Mouse (Mus musculus) hindbrain, embryonic 13.5 days (tissue): Measurements from ENCODE around the gene Ric8b. TPM values are rescaled to one million over a fixed set of nuclear protein-coding genes. Genes with fewer than 3 reads are reported as not detected.

ENCODE experiments used
- ATAC-seq: fragments of 200-750 bp; cut with Nextera tagmentation; 2 replicates; pipeline ENCODE4 v1.8.0; 2017; ENCODE audit warnings: moderate TSS enrichment; ENCODE audit not compliant: low FRiP score
- H3K27ac ChIP-seq: fragments of 300-500 bp; sonication (generic); 2 replicates; pipeline ENCODE4 v1.5.1; 2015; ENCODE audit warnings: inconsistent platforms, mild to moderate bottlenecking, moderate library complexity
- H3K27me3 ChIP-seq: fragments of 300-500 bp; sonication (generic); 2 replicates; pipeline ENCODE4 v1.6.1; 2015; ENCODE audit warnings: mild to moderate bottlenecking, inconsistent platforms
- H3K36me3 ChIP-seq: fragments of 300-500 bp; sonication (generic); 2 replicates; pipeline ENCODE4 v1.6.1; 2015; ENCODE audit warnings: mild to moderate bottlenecking, inconsistent platforms
- H3K4me1 ChIP-seq: fragments of 300-500 bp; sonication (generic); replicated peaks from 2 replicates; pipeline ENCODE4 v1.6.1; 2015; ENCODE audit warnings: inconsistent platforms
- H3K4me2 ChIP-seq: fragments of 300-500 bp; sonication (generic); 2 replicates; pipeline ENCODE4 v1.6.1; 2015; ENCODE audit warnings: inconsistent platforms, mild to moderate bottlenecking, moderate library complexity
- H3K4me3 ChIP-seq: fragments of 300-500 bp; sonication (generic); 2 replicates; pipeline ENCODE4 v1.5.1; 2015; ENCODE audit warnings: mild to moderate bottlenecking, inconsistent platforms
- H3K9ac ChIP-seq: fragments of 300-500 bp; sonication (generic); 2 replicates; pipeline ENCODE4 v1.6.1; 2015; ENCODE audit warnings: mild to moderate bottlenecking, inconsistent platforms
- H3K9me3 ChIP-seq: fragments of 300-500 bp; sonication (generic); 2 replicates; pipeline ENCODE4 v1.6.1; 2016; ENCODE audit warnings: inconsistent platforms
- WGBS: fragments of 180-500 bp; shearing (Covaris S2); methylation state at CpG from one replicate; pipeline ENCODE4 v1.1.7; 2015; 5-methylcytosine and 5-hydroxymethylcytosine counted together
- polyA plus RNA-seq: library from polyadenylated mRNA; unstranded; fragments of >200 nt; fragmentation: Nextera tagmentation; extraction: Ambion mirVana; gene quantifications from 2 replicates; pipeline ENCODE4 v1.2.1, GENCODE M21; 2015

The Ric8b gene
- polyA plus RNA-seq, 1 experiment from 2014 or later, result 49.6 TPM

GRCm38 (mm10) chr10:85022647-85023312, 105.4 kb downstream of the Ric8b start:
- no peak overlapping the region for H3K4me3 ChIP-seq
- peak overlapping the region; percentile 21; the same call in 1 of the 2 replicates for H3K4me2 ChIP-seq
- peak; percentile 69 for ATAC-seq
- H3K4me1 ChIP-seq, result peaks cover 19% of the 10 kb centered on the region
- H3K27me3 ChIP-seq, result no peaks in the 10 kb centered on the region
- 0 out of 2 replicates have a peak overlapping the region, but pooled peaks have one; percentile 3 for H3K9ac ChIP-seq
- H3K9me3 ChIP-seq, result no peaks in the 10 kb centered on the region
- 29% methylated on average over 11 of the region's 11 CpGs for WGBS
- peak overlapping the region; percentile 75 for H3K27ac ChIP-seq
- H3K36me3 ChIP-seq, result peaks cover 24% of the 10 kb centered on the region

- 0 out of 2 replicates have a peak overlapping the region, but pooled peaks have one; percentile 15 for H3K4me2 ChIP-seq
- no peak overlapping the region for H3K4me3 ChIP-seq
- WGBS, result 30% methylated on average over 6 of the region's 6 CpGs
- peak; percentile 74 for ATAC-seq
- H3K9ac ChIP-seq, result no peak overlapping the region
- H3K36me3 ChIP-seq, result peaks cover 19% of the 10 kb centered on the region
- no peaks in the 10 kb centered on the region for H3K27me3 ChIP-seq
- peak overlapping the region; percentile 75 for H3K27ac ChIP-seq
- no peaks in the 10 kb centered on the region for H3K9me3 ChIP-seq
- H3K4me1 ChIP-seq, result peaks cover 19% of the 10 kb centered on the region
Measured at GRCm38 (mm10) chr10:85023313-85023666, 105.9 kb downstream of the Ric8b start.

GRCm38 (mm10) chr10:85025799-85026424, 108.5 kb downstream of the Ric8b start:
- H3K36me3 ChIP-seq, result peaks cover 4% of the 10 kb centered on the region; the same call in 1 of the 2 replicates
- H3K4me1 ChIP-seq, result peaks cover 19% of the 10 kb centered on the region
- ATAC-seq, result 0 out of 2 replicates have a peak, but pooled peaks have one; percentile 78
- H3K9me3 ChIP-seq, result no peaks in the 10 kb centered on the region
- H3K4me2 ChIP-seq, result no peak overlapping the region
- H3K4me3 ChIP-seq, result no peak overlapping the region
- 89% methylated on average over 11 of the region's 11 CpGs for WGBS
- H3K9ac ChIP-seq, result no peak overlapping the region
- H3K27ac ChIP-seq, result no peak overlapping the region
- H3K27me3 ChIP-seq, result no peaks in the 10 kb centered on the region

GRCm38 (mm10) chr10:85027619-85028175, 110.3 kb downstream of the Ric8b start:
- no peak overlapping the region for H3K4me2 ChIP-seq
- ATAC-seq, result no peak
- H3K27ac ChIP-seq, result no peak overlapping the region
- peaks cover under 1% of the 10 kb centered on the region; the same call in 1 of the 2 replicates for H3K27me3 ChIP-seq
- no peak overlapping the region for H3K9ac ChIP-seq
- H3K36me3 ChIP-seq, result no peaks in the 10 kb centered on the region
- WGBS, result 86% methylated on average over 10 of the region's 10 CpGs
- H3K4me3 ChIP-seq, result no peak overlapping the region
- peaks cover 11% of the 10 kb centered on the region for H3K4me1 ChIP-seq
- no peaks in the 10 kb centered on the region for H3K9me3 ChIP-seq

- H3K4me1 ChIP-seq, result no peaks in the 10 kb centered on the region
- ATAC-seq, result 0 out of 2 replicates have a peak, but pooled peaks have one; percentile 36
Measured at GRCm38 (mm10) chr10:85035131-85035725, 117.8 kb downstream of the Ric8b start.

GRCm38 (mm10) chr10:85038147-85038546, 120.7 kb downstream of the Ric8b start:
- Histone ChIP-seq H3K4me2 (no peak overlapping the region), H3K27me3 (peaks cover 63% of the 10 kb centered on the region), H3K4me3 (no peak overlapping the region), H3K4me1 (no peaks in the 10 kb centered on the region), H3K36me3 (no peaks in the 10 kb centered on the region), H3K9me3 (no peaks in the 10 kb centered on the region), H3K27ac (no peak overlapping the region), H3K9ac (no peak overlapping the region)
- 64% methylated on average over 10 of the region's 10 CpGs for WGBS
- ATAC-seq, result no peak

More at GRCm38 (mm10) chr10:85035131-85035725, 117.8 kb downstream of the Ric8b start:
- Histone ChIP-seq H3K27ac (no peak overlapping the region), H3K27me3 (peaks cover 40% of the 10 kb centered on the region), H3K4me3 (no peak overlapping the region), H3K9ac (no peak overlapping the region), H3K4me2 (no peak overlapping the region), H3K9me3 (no peaks in the 10 kb centered on the region), H3K36me3 (no peaks in the 10 kb centered on the region)
- WGBS, result 25% methylated on average over 8 of the region's 8 CpGs

- Histone ChIP-seq H3K4me1 (no peaks in the 10 kb centered on the region), H3K27ac (no peak overlapping the region)
Measured at GRCm38 (mm10) chr10:85038852-85039251, 121.4 kb downstream of the Ric8b start.

GRCm38 (mm10) chr10:85044191-85044711, 126.8 kb downstream of the Ric8b start:
- H3K9ac ChIP-seq, result peak overlapping the region; percentile 10; the same call in 1 of the 2 replicates
- H3K27ac ChIP-seq, result no peak overlapping the region
- peak overlapping the region; percentile 4; the same call in 1 of the 2 replicates for H3K4me3 ChIP-seq
- WGBS, result 4% methylated on average over 17 of the region's 17 CpGs
- H3K4me1 ChIP-seq, result peaks cover 11% of the 10 kb centered on the region
- peaks cover 57% of the 10 kb centered on the region for H3K27me3 ChIP-seq
- peak; percentile 89 for ATAC-seq
- peak overlapping the region; percentile 43 for H3K4me2 ChIP-seq
- H3K36me3 ChIP-seq, result no peaks in the 10 kb centered on the region
- H3K9me3 ChIP-seq, result no peaks in the 10 kb centered on the region

More at GRCm38 (mm10) chr10:85038852-85039251, 121.4 kb downstream of the Ric8b start:
- no peak overlapping the region for H3K4me2 ChIP-seq
- ATAC-seq, result no peak
- H3K9ac ChIP-seq, result no peak overlapping the region
- peaks cover 67% of the 10 kb centered on the region for H3K27me3 ChIP-seq
- H3K36me3 ChIP-seq, result no peaks in the 10 kb centered on the region
- WGBS, result 94% methylated on average over 5 of the region's 5 CpGs
- no peaks in the 10 kb centered on the region for H3K9me3 ChIP-seq
- no peak overlapping the region for H3K4me3 ChIP-seq

- Histone ChIP-seq H3K4me1 (peaks cover 11% of the 10 kb centered on the region), H3K36me3 (no peaks in the 10 kb centered on the region), H3K9ac (peak overlapping the region; percentile 10; the same call in 1 of the 2 replicates), H3K4me2 (peak overlapping the region; percentile 43), H3K4me3 (0 out of 2 replicates have a peak overlapping the region, but pooled peaks have one; percentile 4), H3K27ac (no peak overlapping the region), H3K27me3 (peaks cover 50% of the 10 kb centered on the region), H3K9me3 (no peaks in the 10 kb centered on the region)
- 0 out of 2 replicates have a peak, but pooled peaks have one; percentile 3 for ATAC-seq
- WGBS, result 9% methylated on average over 24 of the region's 24 CpGs
Measured at GRCm38 (mm10) chr10:85044732-85045720, 127.6 kb downstream of the Ric8b start.

- no peak overlapping the region for H3K4me2 ChIP-seq
- H3K27me3 ChIP-seq, result peaks cover 45% of the 10 kb centered on the region
- H3K9ac ChIP-seq, result no peak overlapping the region
- H3K9me3 ChIP-seq, result no peaks in the 10 kb centered on the region
- peaks cover 11% of the 10 kb centered on the region for H3K4me1 ChIP-seq
- H3K27ac ChIP-seq, result no peak overlapping the region
- H3K4me3 ChIP-seq, result no peak overlapping the region
- no peak for ATAC-seq
- WGBS, result 32% methylated on average over 5 of the region's 5 CpGs
- H3K36me3 ChIP-seq, result no peaks in the 10 kb centered on the region
Measured at GRCm38 (mm10) chr10:85046585-85046984, 129.2 kb downstream of the Ric8b start.

- Histone ChIP-seq H3K27ac (no peak overlapping the region), H3K9me3 (no peaks in the 10 kb centered on the region), H3K4me3 (no peak overlapping the region), H3K4me1 (peaks cover 11% of the 10 kb centered on the region), H3K27me3 (peaks cover 30% of the 10 kb centered on the region), H3K36me3 (no peaks in the 10 kb centered on the region), H3K9ac (no peak overlapping the region), H3K4me2 (no peak overlapping the region)
- 92% methylated on average over 8 of the region's 8 CpGs for WGBS
- ATAC-seq, result no peak
Measured at GRCm38 (mm10) chr10:85048008-85048407, 130.6 kb downstream of the Ric8b start.
